Mouse (Mus musculus) forebrain, embryonic 14.5 days (tissue): ENCODE measurements around the gene Slc44a5. TPM values are rescaled to one million over a fixed set of nuclear protein-coding genes. Genes with fewer than 3 reads are reported as not detected.

Experiments used
- ATAC-seq: fragments of 200-750 bp; cut with Nextera tagmentation; 2 replicates; pipeline ENCODE4 v1.8.0; 2017; ENCODE audit warnings: mild to moderate bottlenecking, moderate library complexity
- DNase-seq: peaks from one replicate; pipeline ENCODE4 v3.0.0-alpha.2; 2015; ENCODE audit warnings: low spot score
- H3K27ac ChIP-seq: fragments of 300-500 bp; sonication (generic); 2 replicates; pipeline ENCODE4 v1.5.1; 2014; ENCODE audit warnings: low read depth, mild to moderate bottlenecking, control low read depth, low read length, moderate library complexity
- H3K27me3 ChIP-seq: fragments of 300-500 bp; sonication (generic); replicated peaks from 2 replicates; pipeline ENCODE4 v1.6.1; 2014; ENCODE audit warnings: low read length, control low read depth, mixed read lengths; ENCODE audit not compliant: control insufficient read depth, insufficient read depth
- H3K36me3 ChIP-seq: fragments of 300-500 bp; sonication (generic); 2 replicates; pipeline ENCODE4 v1.6.1; 2014; ENCODE audit warnings: low read length, control low read depth; ENCODE audit not compliant: control insufficient read depth, insufficient read depth
- H3K4me1 ChIP-seq: fragments of 300-500 bp; sonication (generic); 2 replicates; pipeline ENCODE4 v1.6.1; 2014; ENCODE audit warnings: antibody characterized with exemption, low read length, control low read depth; ENCODE audit not compliant: control insufficient read depth, insufficient read depth
- H3K4me2 ChIP-seq: fragments of 300-500 bp; sonication (generic); 2 replicates; pipeline ENCODE4 v1.6.1; 2014; ENCODE audit warnings: mild to moderate bottlenecking, control low read depth, low read length
- H3K4me3 ChIP-seq: fragments of 300-500 bp; sonication (generic); 2 replicates; pipeline ENCODE4 v1.5.1; 2014; ENCODE audit warnings: low read depth, low read length, control low read depth
- H3K9ac ChIP-seq: fragments of 300-500 bp; sonication (generic); 2 replicates; pipeline ENCODE4 v1.6.1; 2014; ENCODE audit warnings: mild to moderate bottlenecking, low read length, control low read depth, moderate library complexity
- H3K9me3 ChIP-seq: fragments of 300-500 bp; sonication (generic); replicated peaks from 2 replicates; pipeline ENCODE4 v1.6.1; 2016; ENCODE audit warnings: low read length, control low read depth, mixed read lengths; ENCODE audit not compliant: control insufficient read depth
- WGBS: fragments of 180-500 bp; shearing (Covaris S2); extraction: QIAGEN DNeasy Blood & Tissue Kit; methylation state at CpG from one replicate; pipeline ENCODE4 v1.1.7; 2014; 5-methylcytosine and 5-hydroxymethylcytosine counted together
- polyA plus RNA-seq: library from polyadenylated mRNA; unstranded; fragments of >200 nt; fragmentation: Nextera tagmentation; extraction: Ambion mirVana; gene quantifications from 2 replicates; pipeline ENCODE4 v1.2.1, GENCODE M21; 2014

Gene Slc44a5
- polyA plus RNA-seq = 10.5 and 11.2 TPM in 2 replicates

- H3K4me1 ChIP-seq = peaks cover 13% of the 10 kb centered on the region
- ATAC-seq = peak; percentile 88
- H3K27ac ChIP-seq = peak within 1 kb of the TSS; percentile 39; the same call in 1 of the 2 replicates
- H3K9ac ChIP-seq = peak within 1 kb of the TSS; percentile 80
- WGBS = 1% methylated on average over 59 of the region's 66 CpGs
- no peaks in the 10 kb centered on the region for H3K27me3 ChIP-seq
- H3K36me3 ChIP-seq = no peaks in the 10 kb centered on the region
- no peaks in the 10 kb centered on the region for H3K9me3 ChIP-seq
- peak within 1 kb of the TSS; percentile 86 for H3K4me2 ChIP-seq
- H3K4me3 ChIP-seq = peak within 1 kb of the TSS; percentile 59
- peak; percentile 73 for DNase-seq
These were observed at the start of gene Slc44a5 for GRCm38 (mm10) chr3:153973171-153973948. Gene Slc44a5, plus strand, starts transcription at chr3:153973436.

- H3K36me3 ChIP-seq = peaks cover 22% of the 10 kb centered on the region
- WGBS = 93% methylated on average over 7 of the region's 7 CpGs
- DNase-seq (no peak), ATAC-seq (no peak)
- no peak overlapping the region for H3K4me3 ChIP-seq
- H3K27ac ChIP-seq = no peak overlapping the region
- no peaks in the 10 kb centered on the region for H3K9me3 ChIP-seq
- no peak overlapping the region for H3K9ac ChIP-seq
- no peaks in the 10 kb centered on the region for H3K27me3 ChIP-seq
- no peak overlapping the region for H3K4me2 ChIP-seq
- H3K4me1 ChIP-seq = no peaks in the 10 kb centered on the region
These were observed 46.9 kb upstream of the Slc44a5 start for GRCm38 (mm10) chr3:153926333-153926732.

GRCm38 (mm10) chr3:153929526-153929925 is 43.7 kb upstream of the Slc44a5 start:
- peaks cover 23% of the 10 kb centered on the region for H3K36me3 ChIP-seq

GRCm38 (mm10) chr3:153932461-153932860 is 40.8 kb upstream of the Slc44a5 start:
- no peak overlapping the region for H3K4me3 ChIP-seq
- H3K9ac ChIP-seq = no peak overlapping the region
- WGBS = 91% methylated on average over 5 of the region's 5 CpGs
- peaks cover 24% of the 10 kb centered on the region; the same call in 1 of the 2 replicates for H3K36me3 ChIP-seq
- ATAC-seq (no peak), DNase-seq (no peak)
- H3K4me2 ChIP-seq = no peak overlapping the region
- no peak overlapping the region for H3K27ac ChIP-seq
- no peaks in the 10 kb centered on the region for H3K9me3 ChIP-seq
- H3K27me3 ChIP-seq = no peaks in the 10 kb centered on the region
- no peaks in the 10 kb centered on the region for H3K4me1 ChIP-seq

More at GRCm38 (mm10) chr3:153929526-153929925, 43.7 kb upstream of the Slc44a5 start:
- H3K4me1 ChIP-seq = no peaks in the 10 kb centered on the region
- H3K4me3 ChIP-seq = no peak overlapping the region
- H3K27me3 ChIP-seq = no peaks in the 10 kb centered on the region
- no peak overlapping the region for H3K4me2 ChIP-seq
- H3K9me3 ChIP-seq = no peaks in the 10 kb centered on the region
- no peak for DNase-seq
- 96% methylated on average over 11 of the region's 11 CpGs for WGBS
- H3K9ac ChIP-seq = no peak overlapping the region
- H3K27ac ChIP-seq = no peak overlapping the region
- no peak for ATAC-seq

GRCm38 (mm10) chr3:153935878-153936277 is 37.4 kb upstream of the Slc44a5 start:
- H3K27me3 ChIP-seq = no peaks in the 10 kb centered on the region
- 93% methylated on average over 9 of the region's 9 CpGs for WGBS

GRCm38 (mm10) chr3:153937116-153937810 is 36.0 kb upstream of the Slc44a5 start:
- no peak overlapping the region for H3K27ac ChIP-seq
- no peak for ATAC-seq
- 92% methylated on average over 17 of the region's 17 CpGs for WGBS

More at GRCm38 (mm10) chr3:153935878-153936277, 37.4 kb upstream of the Slc44a5 start:
- peaks cover 18% of the 10 kb centered on the region; the same call in 1 of the 2 replicates for H3K36me3 ChIP-seq
- ATAC-seq (no peak), DNase-seq (no peak)
- H3K4me2 ChIP-seq = no peak overlapping the region
- H3K9me3 ChIP-seq = no peaks in the 10 kb centered on the region
- no peak overlapping the region for H3K27ac ChIP-seq
- H3K4me3 ChIP-seq = no peak overlapping the region
- H3K4me1 ChIP-seq = no peaks in the 10 kb centered on the region
- no peak overlapping the region for H3K9ac ChIP-seq

GRCm38 (mm10) chr3:153940021-153940420 is 33.2 kb upstream of the Slc44a5 start:
- no peak overlapping the region for H3K4me3 ChIP-seq
- no peak overlapping the region for H3K4me2 ChIP-seq
- DNase-seq (no peak), ATAC-seq (no peak)
- no peak overlapping the region for H3K9ac ChIP-seq
- peaks cover 16% of the 10 kb centered on the region; the same call in 1 of the 2 replicates for H3K36me3 ChIP-seq
- H3K27ac ChIP-seq = no peak overlapping the region
- H3K4me1 ChIP-seq = peaks cover 11% of the 10 kb centered on the region
- no peaks in the 10 kb centered on the region for H3K27me3 ChIP-seq
- no peaks in the 10 kb centered on the region for H3K9me3 ChIP-seq
- 87% methylated on average over 8 of the region's 8 CpGs for WGBS

More at GRCm38 (mm10) chr3:153937116-153937810, 36.0 kb upstream of the Slc44a5 start:
- no peaks in the 10 kb centered on the region for H3K27me3 ChIP-seq
- H3K9me3 ChIP-seq = no peaks in the 10 kb centered on the region
- no peaks in the 10 kb centered on the region for H3K4me1 ChIP-seq
- no peak overlapping the region for H3K4me3 ChIP-seq
- peaks cover 21% of the 10 kb centered on the region for H3K36me3 ChIP-seq
- no peak for DNase-seq
- H3K9ac ChIP-seq = no peak overlapping the region
- H3K4me2 ChIP-seq = no peak overlapping the region

GRCm38 (mm10) chr3:153940486-153940885 is 32.8 kb upstream of the Slc44a5 start:
- Histone ChIP-seq H3K4me3 (no peak overlapping the region), H3K9me3 (no peaks in the 10 kb centered on the region), H3K4me1 (peaks cover 12% of the 10 kb centered on the region), H3K27ac (no peak overlapping the region), H3K4me2 (no peak overlapping the region), H3K27me3 (no peaks in the 10 kb centered on the region), H3K9ac (no peak overlapping the region), H3K36me3 (peaks cover 16% of the 10 kb centered on the region; the same call in 1 of the 2 replicates)
- 92% methylated on average over 9 of the region's 9 CpGs for WGBS
- DNase-seq (no peak), ATAC-seq (no peak)
